ENCODE assay signal across 18 mouse cellular contexts in the genomic region with DNA sequence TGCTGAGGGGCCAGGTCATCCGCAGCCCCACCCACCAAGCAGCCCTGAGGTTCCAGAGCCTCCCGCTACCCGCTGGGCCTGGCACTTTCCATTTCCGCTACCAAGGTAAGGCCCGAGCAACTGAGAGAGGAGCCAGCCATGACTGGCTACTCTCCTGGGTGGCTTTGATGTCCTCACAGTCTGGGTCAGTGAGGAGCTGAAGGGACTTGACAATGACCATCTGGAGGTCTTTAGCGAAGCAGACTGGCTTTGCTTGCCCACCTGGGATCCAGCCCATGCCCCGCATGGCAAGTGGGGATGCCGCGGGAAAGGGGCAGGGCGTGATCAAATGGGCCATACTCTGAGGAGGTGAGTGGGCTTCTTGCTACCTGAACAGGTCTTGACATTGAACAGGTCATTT. TPM values are rescaled to one million over a fixed set of nuclear protein-coding genes. Genes with fewer than 3 reads are reported as not detected.
"Had no signal": no experiment of that assay in that cellular context is flagged by ENCODE, and none has a peak within 500 bp of the region (broad histone marks: within the 10 kb centered on the region; RNA-seq: fewer than 3 reads in every experiment).

No protein-coding gene starts in this region.

- DNase-seq: liver, postnatal 0 days; lung, adult 2 months; lung, postnatal 14 days; lung, postnatal 36 days; right cerebral cortex, postnatal 14 days; thymus, adult 2 months; thymus, postnatal 25 days; thymus, postnatal 4 days had no signal

- H3K27me3 ChIP-seq: stomach, embryonic 15.5 days had no signal

- ATAC-seq: liver, postnatal 0 days; lung, postnatal 0 days; midbrain, embryonic 15.5 days had no signal

- H3K36me3 ChIP-seq: lung, embryonic 15.5 days; midbrain, embryonic 12.5 days; midbrain, embryonic 15.5 days; neural tube, embryonic 12.5 days; stomach, embryonic 15.5 days had no signal

- H3K27ac ChIP-seq: lung, embryonic 15.5 days; macrophage; midbrain, embryonic 12.5 days; midbrain, embryonic 15.5 days; neural tube, embryonic 12.5 days; stomach, embryonic 15.5 days; stomach, postnatal 0 days had no signal

- H3K9me3 ChIP-seq: lung, embryonic 15.5 days; megakaryocyte, embryonic 14.5 days; midbrain, embryonic 12.5 days; midbrain, embryonic 15.5 days; neural tube, embryonic 12.5 days; stomach, embryonic 15.5 days had no signal

- H3K4me3 ChIP-seq: lung, embryonic 15.5 days; megakaryocyte, embryonic 14.5 days; midbrain, embryonic 12.5 days; midbrain, embryonic 15.5 days; neural tube, embryonic 12.5 days; stomach, embryonic 15.5 days had no signal

- H3K4me2 ChIP-seq: lung, embryonic 15.5 days; midbrain, embryonic 12.5 days; midbrain, embryonic 15.5 days; neural tube, embryonic 12.5 days; stomach, embryonic 15.5 days had no signal

- H3K9ac ChIP-seq: liver, postnatal 0 days; lung, embryonic 15.5 days; midbrain, embryonic 12.5 days; midbrain, embryonic 15.5 days; neural tube, embryonic 12.5 days; stomach, embryonic 15.5 days had no signal

RNA-seq across cellular contexts. Expression of gene Sez6, which starts 32.3 kb away (rescaled TPM):
- polyA plus RNA-seq: liver, postnatal 0 days; macrophage; spleen, adult 2 months had no signal
